Mouse (Mus musculus): ENCODE measurements around the gene Nipbl.
"Not testable (repeated sequence)": the region's sequence is repeated elsewhere in the genome, so short reads cannot be mapped to it uniquely, and the experiment has no call there.

Gene Nipbl

DNA sequence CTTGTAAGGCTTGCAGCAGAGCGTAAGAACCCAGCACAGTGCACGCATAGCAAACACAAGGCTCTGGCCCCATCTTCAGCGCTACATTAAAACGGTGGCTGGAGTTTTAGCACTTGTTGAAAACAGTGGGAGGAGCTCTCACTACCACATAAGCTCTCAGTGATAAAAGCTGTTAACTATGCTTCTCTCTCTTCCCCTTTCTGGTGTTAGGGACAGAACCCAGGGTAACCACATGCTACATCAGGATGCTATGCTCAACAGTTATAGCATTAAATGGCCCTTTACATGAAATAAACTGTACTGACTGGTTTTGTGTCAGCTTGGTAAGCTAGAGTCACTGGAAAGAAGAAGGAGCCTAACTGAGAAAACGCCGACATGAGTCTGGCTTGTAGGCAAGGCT, 150.1 kb downstream of the Nipbl start:
- no peak for DNase-seq (ENCODE audit: low spot score)

DNA sequence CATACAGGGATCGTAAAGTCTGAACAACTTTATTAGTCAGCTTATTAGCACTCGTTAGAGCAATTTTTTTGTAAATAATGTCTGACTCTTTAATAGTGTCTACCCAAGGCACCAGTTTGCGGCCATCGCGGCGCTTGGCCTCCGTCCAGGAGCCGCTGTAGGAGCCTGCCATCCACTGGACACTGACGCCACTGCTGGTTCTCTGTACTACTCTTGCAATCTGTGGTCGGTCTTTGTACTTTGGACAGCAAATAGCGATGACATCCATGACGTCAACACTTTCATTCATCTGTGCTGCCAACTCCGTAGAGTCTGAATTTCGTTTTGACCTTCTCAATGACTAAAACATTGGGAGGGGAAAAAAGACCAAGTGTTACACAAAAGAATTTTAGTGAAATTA, 153.0 kb downstream of the Nipbl start:
- no peak for DNase-seq (ENCODE audit: low spot score)

- DNase-seq (ENCODE audit: low spot score): no peak
These were observed 162.1 kb downstream of the Nipbl start for GRCm38 (mm10) chr15:8282155-8282554.

DNA sequence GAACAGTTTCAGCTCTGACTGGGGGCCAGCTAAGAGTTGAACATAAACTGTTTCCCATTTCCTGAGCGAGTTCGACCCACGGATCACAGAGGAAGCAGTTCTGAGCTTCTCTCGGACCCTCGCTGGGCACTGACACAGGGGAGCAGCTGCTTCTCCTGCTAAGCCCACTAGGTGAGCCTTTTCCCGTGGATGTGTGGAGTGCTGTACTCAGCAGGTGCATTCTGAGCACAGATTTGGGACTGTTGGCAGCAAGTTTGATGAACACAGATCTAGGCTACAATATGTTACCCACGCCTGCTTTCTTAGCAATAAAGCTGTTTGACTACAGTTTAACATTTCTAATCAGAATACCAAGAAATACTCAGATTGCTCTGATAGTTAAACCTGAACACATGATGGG, 162.6 kb downstream of the Nipbl start:
- DNase-seq (ENCODE audit: low spot score): no peak

GRCm38 (mm10) chr15:8279929-8280610, 164.2 kb downstream of the Nipbl start:
- DNase-seq (ENCODE audit: low spot score): no peak

GRCm38 (mm10) chr15:8279320-8279779, 164.9 kb downstream of the Nipbl start:
- DNase-seq (ENCODE audit: low spot score): no peak

DNA sequence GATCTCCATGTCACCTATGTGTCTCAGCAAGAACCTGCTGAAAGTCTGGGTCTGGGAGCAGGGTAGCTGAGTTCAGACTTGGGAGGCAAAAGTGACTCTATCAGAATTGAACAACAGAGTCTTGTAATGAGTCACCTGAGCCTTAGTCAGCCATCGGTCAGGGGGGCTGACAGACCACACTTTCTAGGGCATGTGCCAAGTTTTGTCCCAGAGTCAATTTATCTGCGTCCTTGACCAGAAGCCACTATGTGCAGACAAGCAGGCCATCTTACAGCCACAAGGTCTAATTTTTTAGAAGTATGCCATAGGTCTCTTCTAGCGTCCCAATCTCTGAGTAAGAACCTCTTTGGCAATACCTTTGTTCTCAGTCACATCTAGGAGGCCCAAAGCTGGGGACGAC, 166.3 kb downstream of the Nipbl start:
- DNase-seq (ENCODE audit: low spot score): not testable (repeated sequence)

- DNase-seq (ENCODE audit: low spot score): no peak
These were observed 172.3 kb downstream of the Nipbl start for GRCm38 (mm10) chr15:8271952-8272351.

- no peak for DNase-seq (ENCODE audit: low spot score)
These were observed 176.0 kb downstream of the Nipbl start for GRCm38 (mm10) chr15:8268231-8268630.

DNA sequence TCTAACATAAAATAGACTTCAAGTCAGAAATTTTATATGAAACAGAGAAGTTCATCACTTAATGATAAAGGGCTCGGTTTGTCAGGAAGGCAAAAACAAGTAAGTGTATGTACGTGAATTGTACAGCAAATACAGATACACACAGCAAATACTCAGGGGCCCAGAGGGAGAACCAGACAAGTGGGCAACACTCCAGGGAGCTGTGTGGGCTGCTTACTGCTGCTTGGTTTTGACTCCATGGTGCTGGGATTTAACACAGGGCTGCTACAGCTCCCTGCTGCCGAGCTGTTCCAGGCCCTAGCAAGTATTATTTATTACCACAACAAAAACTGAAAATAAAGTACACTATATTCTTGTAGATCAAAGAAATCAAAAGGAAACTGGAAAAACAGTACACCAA, 177.1 kb downstream of the Nipbl start:
- no peak for DNase-seq (ENCODE audit: low spot score)

DNA sequence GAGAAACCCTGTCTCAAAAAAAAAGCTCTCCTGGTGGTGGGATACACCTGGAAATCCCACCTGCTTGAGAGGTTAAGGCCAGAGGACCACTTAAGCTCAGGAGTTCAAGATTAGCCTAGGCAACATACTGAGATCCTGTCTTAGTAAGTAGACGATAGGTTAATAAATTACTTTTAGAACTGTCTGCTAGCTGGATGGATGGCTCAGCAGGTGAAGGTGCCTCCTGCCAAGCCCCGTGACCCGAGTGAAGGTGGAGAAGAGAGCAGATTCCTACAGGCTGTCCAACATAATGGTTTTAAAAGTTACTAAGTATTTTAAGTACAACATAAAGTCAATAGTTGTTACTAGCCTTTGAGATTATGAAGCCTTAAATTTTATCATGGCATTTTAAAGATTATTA, 178.3 kb downstream of the Nipbl start:
- DNase-seq (ENCODE audit: low spot score): no peak

Measured in urinary bladder, postnatal 10 days (tissue).